Mouse (Mus musculus) stomach, postnatal 0 days (tissue): Measurements from ENCODE around the gene Gm11084.

Source experiments
- CTCF ChIP-seq: IDR thresholded peaks from 2 replicates; pipeline ENCODE4 v1.5.1; 2016; ENCODE audit warnings: antibody characterized with exemption, low read depth, mild to moderate bottlenecking, moderate library complexity
- EP300 ChIP-seq: optimal IDR thresholded peaks from 2 replicates; pipeline ENCODE3; 2016; ENCODE audit warnings: antibody characterized with exemption

GRCm38 (mm10) chr2:72976036-72976435 lies 10.5 kb downstream of the Gm11084 start:
- TF ChIP-seq CTCF (no peak), EP300 (no peak)
